Mouse (Mus musculus) C2C12 (cell line): ENCODE data around the gene Coq3. TPM values are rescaled to one million over a fixed set of nuclear protein-coding genes. Genes with fewer than 3 reads are reported as not detected.

ENCODE experiments used
- H3K27me3 ChIP-seq: one replicate; pipeline ENCODE4 v1.6.1; 2011; ENCODE audit not compliant: control insufficient read depth, insufficient read depth, insufficient read length
- H3K36me3 ChIP-seq: one replicate; pipeline ENCODE4 v1.6.1; 2011; ENCODE audit not compliant: control insufficient read depth, insufficient read depth
- H3K4me3 ChIP-seq: one replicate; pipeline ENCODE4 v1.5.1; 2011; ENCODE audit warnings: mild to moderate bottlenecking, control low read depth; ENCODE audit not compliant: poor library complexity, insufficient read depth, severe bottlenecking
- H3K79me2 ChIP-seq: one replicate; pipeline ENCODE4 v1.6.1; 2011; ENCODE audit not compliant: control insufficient read depth, insufficient read depth
- H3K79me3 ChIP-seq: one replicate; pipeline ENCODE4 v1.6.1; 2011; ENCODE audit warnings: low read depth, control low read depth
- H3ac ChIP-seq: one replicate; pipeline ENCODE3; 2011; ENCODE audit warnings: low read depth; ENCODE audit not compliant: control insufficient read depth, insufficient read length
- CEBPB ChIP-seq: IDR thresholded peaks from one replicate; pipeline ENCODE4 v1.6.1; 2011; ENCODE audit warnings: low read depth, mild to moderate bottlenecking, control low read depth, moderate library complexity
- CTCF ChIP-seq: IDR thresholded peaks from one replicate; pipeline ENCODE4 v1.5.1; 2011; ENCODE audit not compliant: control insufficient read depth, insufficient read depth, insufficient read length
- FOSL1 ChIP-seq: IDR thresholded peaks from one replicate; pipeline ENCODE4 v1.8.0; 2011; ENCODE audit warnings: mild to moderate bottlenecking, low read length; ENCODE audit not compliant: poor library complexity, insufficient read depth, severe bottlenecking
- MAX ChIP-seq: IDR thresholded peaks from one replicate; pipeline ENCODE4 v1.6.1; 2011; ENCODE audit warnings: mild to moderate bottlenecking, control low read depth
- MYOD1 ChIP-seq: IDR thresholded peaks from one replicate; pipeline ENCODE4 v1.6.1; 2011; ENCODE audit warnings: low read depth; ENCODE audit not compliant: control insufficient read depth, insufficient read length
- MYOG ChIP-seq: IDR thresholded peaks from one replicate; pipeline ENCODE4 v1.6.1; 2011; ENCODE audit not compliant: control insufficient read depth, insufficient read length; ENCODE audit errors: extremely low read depth
- USF1 ChIP-seq: IDR thresholded peaks from one replicate; pipeline ENCODE4 v1.6.1; 2011; ENCODE audit warnings: low read depth, mild to moderate bottlenecking, control low read depth, moderate library complexity
- polyA plus RNA-seq: library from polyadenylated mRNA; unstranded; fragments of >200 nt; fragmentation: generic; extraction: Trizol; gene quantifications from one replicate; pipeline ENCODE4 v1.2.1, GENCODE M21; 2012; ENCODE audit warnings: missing spikeins

The Coq3 gene
- polyA plus RNA-seq, 1 experiment: 11.3 TPM

DNA sequence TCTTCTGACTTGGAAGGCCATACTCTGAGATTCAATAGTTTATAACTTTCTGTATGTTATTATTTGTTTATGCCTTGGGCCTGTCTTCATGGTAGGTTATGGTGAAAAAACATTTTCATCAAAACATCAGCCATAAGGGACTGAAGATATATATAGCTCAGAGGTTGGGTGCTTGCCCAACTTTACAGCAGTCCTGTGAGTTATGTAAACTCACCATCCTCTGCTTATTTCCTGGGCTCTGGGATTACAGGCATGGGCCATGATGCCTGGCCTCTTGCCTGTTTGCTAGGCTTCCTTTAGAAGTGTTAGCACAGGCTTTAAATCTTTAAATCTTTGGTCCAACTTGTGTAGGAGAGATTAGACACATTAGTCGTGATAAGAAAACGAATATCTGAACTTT, 72.8 kb downstream of the Coq3 start:
- Histone ChIP-seq H3K36me3 (peaks cover 16% of the 10 kb centered on the region), H3K79me2 (no peaks in the 10 kb centered on the region), H3K27me3 (no peaks in the 10 kb centered on the region), H3ac (no peak overlapping the region), H3K79me3 (no peaks in the 10 kb centered on the region), H3K4me3 (no peak overlapping the region)
- TF ChIP-seq USF1 (no peak), CEBPB (no peak), FOSL1 (no peak), CTCF (no peak), MYOG (no peak), MYOD1 (no peak), MAX (no peak)

DNA sequence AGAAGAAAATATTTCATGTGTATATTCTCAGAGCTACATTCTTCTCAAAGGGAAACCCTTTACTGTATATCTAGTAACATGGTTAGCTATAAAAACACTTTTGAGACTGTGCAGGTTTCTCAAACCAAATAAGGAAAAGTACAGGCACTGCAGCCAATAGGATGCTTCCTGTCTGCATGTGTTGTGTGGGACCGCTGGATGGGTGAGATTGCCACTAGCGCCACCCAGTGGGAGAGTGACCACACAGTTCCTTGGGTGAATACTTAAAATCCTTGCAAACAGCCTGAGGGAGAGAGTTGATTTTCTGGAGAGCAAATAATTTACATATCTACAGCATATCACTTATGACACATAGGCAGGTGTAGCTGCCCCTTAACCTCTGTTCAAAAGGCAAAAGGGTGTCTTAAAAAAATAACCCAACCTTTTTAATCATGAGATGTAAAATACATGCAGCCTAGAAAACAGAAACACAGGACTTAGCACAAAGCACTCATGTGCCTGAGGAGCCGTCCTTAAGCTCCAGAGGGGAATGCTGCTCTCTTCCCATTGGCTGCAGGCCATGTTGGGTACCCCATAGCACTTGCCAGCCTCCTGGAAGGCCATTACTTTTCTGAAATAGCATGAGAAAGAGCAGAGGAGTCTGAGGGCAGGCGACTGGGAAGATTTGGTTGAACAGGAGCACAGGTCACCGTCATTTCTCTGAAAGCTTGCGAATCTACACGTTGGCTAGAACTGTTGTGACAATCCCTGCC, 78.3 kb downstream of the Coq3 start:
- no peak overlapping the region for H3K4me3 ChIP-seq
- no peak overlapping the region for H3ac ChIP-seq
- TF ChIP-seq MYOG (no peak), CTCF (peak; percentile 49)
- H3K79me2 ChIP-seq: no peaks in the 10 kb centered on the region
- H3K36me3 ChIP-seq: peaks cover 11% of the 10 kb centered on the region
- no peaks in the 10 kb centered on the region for H3K27me3 ChIP-seq
- no peaks in the 10 kb centered on the region for H3K79me3 ChIP-seq

Other genes with a start within 250 kb of the Coq3 start
- gene Prdm13, start 193.7 kb upstream of the Coq3 start, polyA plus RNA-seq: not detected
- gene Ccnc, start 152.0 kb upstream of the Coq3 start, polyA plus RNA-seq: 7.4 TPM
- 4.2 TPM for gene Usp45, start 112.5 kb upstream of the Coq3 start, polyA plus RNA-seq
- 6.4 TPM for gene Tstd3, start 112.5 kb upstream of the Coq3 start, polyA plus RNA-seq
- 9.3 TPM for gene Pnisr, start 32.1 kb upstream of the Coq3 start, polyA plus RNA-seq
- gene Faxc, start 51.7 kb downstream of the Coq3 start, polyA plus RNA-seq: 7.3 TPM